Mouse (Mus musculus): ENCODE data around the gene Arpc1b.
A peak's percentile ranks its signal among the peaks of the same experiment; 100 is the strongest.
"Not testable (repeated sequence)": the region's sequence is repeated elsewhere in the genome, so short reads cannot be mapped to it uniquely, and the experiment has no call there.

Gene Arpc1b

DNA sequence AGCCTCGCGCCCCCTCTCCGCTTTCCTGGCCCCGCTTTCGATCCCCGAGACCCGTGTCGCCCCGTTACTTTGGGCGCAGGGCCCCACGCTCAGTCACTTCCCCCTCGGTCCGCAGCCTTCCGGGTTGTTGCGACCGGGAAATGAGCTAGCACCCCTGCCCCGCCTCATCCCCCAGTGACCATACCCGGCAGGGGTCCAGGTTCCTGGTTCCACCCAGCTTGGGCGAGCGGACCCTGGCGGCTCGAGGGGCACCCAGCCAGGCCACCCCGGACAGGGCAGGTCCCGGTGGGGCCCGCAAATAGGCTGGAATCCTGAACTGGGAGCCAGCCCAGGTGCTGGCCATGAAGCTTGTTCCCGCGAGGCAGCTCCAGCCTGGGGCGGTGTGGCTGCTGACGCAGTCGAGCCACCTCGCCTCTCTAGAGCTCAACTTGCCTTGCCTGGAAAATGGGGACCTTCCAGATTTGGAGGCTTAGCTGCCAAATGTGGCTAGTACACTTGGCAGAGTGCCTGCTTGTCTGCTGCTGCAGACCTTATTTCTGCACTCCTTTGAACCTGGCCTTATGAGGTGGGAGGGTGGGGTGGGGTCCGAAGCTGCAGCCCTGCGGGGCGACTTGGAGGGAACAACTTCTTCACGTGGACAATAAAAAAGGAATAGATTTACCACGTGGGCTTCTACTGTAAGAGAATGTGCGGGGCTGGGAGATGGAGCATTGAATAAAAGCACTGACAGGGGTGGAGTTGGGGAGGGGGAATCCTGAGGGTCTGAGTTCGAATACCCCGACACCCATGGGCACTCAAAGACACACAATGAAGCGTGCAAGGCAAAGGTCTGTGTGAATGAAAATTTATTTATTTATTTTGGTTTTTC is 825 bp downstream of the Arpc1b start:
- peak; percentile 99 for DNase-seq

DNA sequence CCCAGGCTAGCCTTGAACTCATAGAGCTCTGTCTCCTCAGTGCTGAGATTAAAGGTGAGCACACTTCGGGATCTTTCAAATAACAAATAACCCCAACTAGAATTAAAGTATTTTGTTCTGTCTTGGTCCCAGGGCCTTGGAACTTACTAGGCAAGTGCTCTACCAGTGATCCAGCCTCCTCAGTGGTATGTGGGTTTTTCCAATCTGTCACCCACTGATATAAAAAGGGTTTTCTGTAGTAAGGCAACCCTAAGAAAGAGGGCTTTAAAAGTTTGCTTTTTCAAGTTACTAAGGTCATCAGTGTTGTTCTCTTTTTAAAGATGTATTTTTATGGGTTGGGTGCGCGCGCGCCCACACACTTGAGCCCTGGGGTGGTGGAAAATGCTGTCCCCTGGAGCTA is 1.7 kb downstream of the Arpc1b start:
- DNase-seq = no peak

DNA sequence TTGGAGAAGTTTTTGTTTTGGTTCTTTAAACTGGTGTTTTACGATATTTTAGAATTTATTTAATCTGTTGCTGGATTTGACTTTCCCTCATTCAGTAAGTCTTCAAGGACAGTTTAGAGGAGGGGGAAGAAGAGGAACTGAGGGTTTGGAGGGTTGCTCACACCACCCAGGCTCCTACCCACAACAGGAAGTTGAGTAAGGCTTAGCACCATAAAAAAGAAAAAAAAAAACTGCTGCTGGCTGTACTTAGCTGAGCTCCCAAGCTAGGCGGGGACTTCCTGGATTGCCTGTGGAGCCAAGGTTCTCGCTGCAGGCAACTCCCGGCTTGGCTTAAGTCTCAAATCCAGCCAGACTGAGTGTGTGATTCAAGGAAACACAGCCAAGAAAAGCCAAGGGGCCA is 2.3 kb downstream of the Arpc1b start:
- peak; percentile 99 for DNase-seq

DNA sequence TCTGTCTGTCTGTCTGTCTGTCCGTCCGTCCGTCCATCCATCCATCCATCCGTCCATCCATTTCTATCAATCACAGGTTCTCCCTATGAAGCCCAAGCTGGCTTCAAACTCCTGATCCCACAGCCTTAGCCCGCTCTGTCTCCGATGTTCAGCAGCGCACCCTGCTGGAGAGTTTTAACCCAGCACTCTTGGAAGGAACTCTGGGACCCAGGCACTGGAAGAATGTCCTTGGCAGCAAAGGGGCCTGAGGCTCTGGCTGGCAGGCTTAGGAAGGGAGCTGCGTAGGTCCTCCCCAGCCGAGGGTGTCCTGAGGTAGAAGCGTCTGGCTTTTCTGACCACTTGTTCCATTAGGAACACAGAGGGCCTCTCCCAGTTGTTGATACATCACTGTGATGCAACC is 2.9 kb downstream of the Arpc1b start:
- DNase-seq = peak; percentile 98

DNA sequence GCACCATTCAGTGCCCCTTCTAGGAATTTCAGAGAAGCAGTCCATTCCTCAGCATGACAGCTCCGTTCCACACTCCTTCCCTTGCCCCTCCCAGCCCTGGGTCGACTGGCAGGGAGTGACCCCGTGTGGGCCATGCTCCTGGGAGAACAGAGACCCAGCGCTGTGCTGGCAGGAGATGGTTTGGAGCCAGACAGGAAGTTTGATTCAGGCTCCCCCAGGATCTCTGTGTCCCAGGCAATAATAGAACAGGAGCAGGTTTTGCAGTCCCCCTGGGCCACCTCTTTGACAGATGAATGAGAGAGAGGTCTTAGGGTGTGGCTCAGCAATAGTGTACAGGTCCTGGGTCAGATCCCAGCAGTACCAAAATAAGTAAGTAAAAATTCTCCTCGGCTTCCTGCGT is 4.0 kb downstream of the Arpc1b start:
- peak; percentile 94 for DNase-seq

DNA sequence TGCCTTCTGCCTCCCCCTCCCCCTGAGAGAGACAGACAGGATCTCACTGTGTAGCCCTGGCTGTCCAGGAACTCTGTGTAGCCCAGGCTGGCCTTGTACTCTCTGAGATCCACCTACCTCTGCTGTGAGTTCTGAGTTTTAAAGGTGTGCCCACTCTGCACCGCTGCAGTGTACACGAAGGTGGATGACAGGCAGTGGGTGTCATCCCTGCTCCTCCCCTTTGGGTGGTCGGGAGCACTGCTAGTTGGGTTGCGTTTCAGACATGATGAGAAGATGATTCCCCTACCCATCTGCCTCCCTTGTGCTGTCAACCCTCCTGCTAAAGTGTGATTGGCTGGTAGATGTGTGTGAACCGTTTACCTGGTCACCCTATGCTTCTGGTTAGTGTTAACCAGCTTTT is 4.4 kb downstream of the Arpc1b start:
- DNase-seq = peak; percentile 91

DNA sequence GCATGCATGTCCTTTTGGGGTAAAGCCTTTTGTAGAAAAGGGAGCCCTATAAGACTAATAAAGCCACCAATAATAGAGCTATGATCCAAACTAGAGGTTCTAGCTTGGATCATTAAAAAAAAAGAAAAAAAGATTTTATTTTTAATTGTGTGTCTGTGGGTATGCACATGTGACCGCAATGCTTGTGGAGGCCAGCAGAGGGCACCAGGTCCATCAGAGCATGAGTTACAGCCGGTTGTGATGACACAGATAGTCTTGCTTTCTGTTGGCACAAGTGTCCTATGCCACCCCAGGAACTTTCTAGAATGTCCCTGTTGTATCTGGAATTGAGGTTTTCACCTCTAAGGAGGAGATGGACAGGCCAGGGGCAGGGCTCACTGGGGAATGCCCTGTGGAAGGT is 5.4 kb downstream of the Arpc1b start:
- no peak for DNase-seq

DNA sequence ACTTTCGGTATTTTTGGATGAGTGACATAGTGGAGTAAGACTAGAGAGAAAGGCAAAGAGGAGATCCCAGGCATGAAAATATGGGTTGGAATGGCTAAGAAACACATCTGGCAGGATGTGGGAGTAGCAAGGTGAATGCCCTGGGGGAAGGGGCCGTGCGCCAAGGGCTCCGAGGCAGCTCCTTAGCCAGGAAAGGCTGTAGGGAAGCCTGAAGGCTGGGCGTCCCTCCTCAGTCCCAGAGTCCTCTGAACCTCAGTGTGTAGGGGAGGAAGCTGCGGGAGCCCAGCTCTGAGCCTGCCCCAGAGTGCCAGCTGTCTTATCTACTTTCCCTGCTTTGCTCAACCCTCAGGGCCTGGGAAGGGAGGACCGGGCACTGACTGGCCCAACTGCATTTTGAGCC is 6.9 kb downstream of the Arpc1b start:
- DNase-seq = peak; percentile 93

DNA sequence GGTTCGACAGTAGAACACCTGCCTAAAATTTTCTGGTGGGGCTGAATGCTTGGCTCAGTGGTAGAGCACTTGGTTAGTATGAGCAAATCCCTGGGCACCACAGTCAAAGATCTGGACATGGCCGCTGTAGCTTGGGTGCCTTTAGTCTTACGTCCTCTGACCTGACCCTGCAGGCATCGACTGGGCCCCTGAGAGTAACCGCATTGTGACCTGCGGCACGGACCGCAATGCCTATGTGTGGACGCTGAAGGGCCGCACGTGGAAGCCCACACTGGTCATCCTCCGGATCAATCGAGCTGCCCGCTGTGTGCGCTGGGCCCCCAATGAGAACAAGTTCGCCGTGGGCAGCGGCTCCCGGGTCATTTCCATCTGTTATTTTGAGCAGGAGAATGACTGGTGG is 9.4 kb downstream of the Arpc1b start:
- DNase-seq = peak; percentile 86

DNA sequence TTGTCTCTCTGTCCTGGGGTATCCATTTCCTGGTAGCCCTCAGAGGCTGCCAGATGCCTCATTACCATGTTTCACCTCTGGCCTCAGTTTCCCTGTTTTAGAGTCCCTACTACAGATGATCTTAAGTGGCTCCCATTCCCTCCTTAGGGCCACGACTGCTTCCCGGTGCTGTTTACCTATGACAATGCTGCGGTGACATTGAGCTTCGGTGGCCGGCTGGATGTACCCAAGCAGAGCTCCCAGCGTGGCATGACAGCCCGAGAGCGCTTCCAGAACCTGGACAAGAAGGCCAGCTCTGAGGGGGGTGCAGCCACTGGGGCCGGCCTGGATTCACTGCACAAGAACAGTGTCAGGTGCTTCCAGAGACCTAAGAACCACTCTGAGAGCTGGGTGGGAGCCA is 12.6 kb downstream of the Arpc1b start:
- DNase-seq = peak; percentile 90

DNA sequence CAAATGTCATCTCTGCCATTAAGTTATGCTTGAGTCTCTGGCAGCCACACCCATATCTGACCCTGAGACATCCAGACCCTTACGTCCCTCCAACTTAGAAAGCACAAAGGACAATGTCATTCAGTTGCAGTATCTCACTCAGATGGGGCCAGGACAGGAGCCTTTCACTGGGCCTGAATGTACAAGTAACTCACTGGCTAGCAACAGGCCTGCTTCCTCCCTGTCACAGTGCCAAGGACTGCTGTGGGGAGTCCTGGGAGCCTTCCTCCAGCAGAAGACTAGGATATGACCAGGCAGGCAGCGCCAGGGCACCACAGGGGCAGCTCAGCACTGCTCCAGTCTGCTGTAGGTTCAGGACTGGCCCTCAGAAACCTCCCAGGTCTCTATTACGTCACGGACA is 15.1 kb downstream of the Arpc1b start:
- no peak for DNase-seq

DNA sequence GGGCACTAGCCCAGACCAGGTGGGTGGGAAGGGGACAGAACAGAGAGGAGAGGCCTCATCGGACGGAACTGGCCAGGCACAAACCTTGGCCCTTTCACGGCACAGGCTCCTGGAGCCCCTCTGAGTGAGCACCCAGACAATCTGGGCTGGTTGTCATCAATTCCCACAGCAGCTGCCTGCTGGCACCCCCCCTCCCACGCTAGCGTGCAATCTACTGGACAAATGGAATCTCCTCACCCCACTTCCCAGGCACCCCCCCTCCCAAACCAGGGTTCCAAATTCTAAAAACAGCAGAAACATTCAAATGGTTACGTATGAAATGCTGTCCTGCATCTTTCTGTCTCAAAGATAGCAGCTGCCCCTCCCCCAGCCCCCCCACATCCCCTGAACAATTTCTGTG is 15.8 kb downstream of the Arpc1b start:
- DNase-seq = not testable (repeated sequence)

DNA sequence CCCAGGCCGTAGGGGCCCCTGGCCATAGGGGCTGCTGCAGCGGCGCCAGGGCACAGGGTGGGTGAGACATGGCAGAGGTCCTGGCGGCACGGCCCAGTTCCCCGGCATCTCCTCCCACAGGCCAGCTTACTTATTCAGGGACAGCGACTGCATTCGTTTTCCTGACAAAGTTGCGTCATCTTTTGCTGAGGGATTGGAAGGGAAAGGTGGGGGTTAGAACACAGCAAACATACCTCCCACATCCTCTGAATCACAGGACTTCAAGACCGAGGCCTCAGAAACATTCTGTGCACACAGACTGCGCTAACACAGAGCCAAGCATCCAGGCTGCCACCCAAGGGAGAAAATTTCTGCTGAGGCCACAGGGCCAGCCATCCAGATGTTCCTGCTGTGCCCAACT is 16.2 kb downstream of the Arpc1b start:
- DNase-seq = peak; percentile 95

DNA sequence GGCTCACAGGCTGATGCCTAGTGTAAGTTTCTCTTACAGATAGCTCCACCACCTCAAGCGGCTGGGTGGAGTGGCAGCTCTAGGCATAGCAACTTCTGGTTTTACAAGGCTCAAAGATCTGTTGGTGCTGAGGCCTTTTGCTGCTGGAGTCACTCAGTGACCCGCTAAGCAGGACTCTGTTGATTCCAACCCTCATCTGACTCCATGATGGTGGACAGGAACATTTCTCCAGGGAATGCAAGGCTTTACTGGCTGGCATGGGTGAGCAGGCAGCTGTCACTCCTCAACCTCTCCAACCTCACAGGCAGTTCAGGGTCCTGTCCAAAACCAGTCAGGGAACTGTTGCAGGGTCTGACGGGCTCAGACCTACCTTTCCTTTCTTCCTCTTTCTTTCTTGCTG is 17.0 kb downstream of the Arpc1b start:
- DNase-seq = no peak

DNA sequence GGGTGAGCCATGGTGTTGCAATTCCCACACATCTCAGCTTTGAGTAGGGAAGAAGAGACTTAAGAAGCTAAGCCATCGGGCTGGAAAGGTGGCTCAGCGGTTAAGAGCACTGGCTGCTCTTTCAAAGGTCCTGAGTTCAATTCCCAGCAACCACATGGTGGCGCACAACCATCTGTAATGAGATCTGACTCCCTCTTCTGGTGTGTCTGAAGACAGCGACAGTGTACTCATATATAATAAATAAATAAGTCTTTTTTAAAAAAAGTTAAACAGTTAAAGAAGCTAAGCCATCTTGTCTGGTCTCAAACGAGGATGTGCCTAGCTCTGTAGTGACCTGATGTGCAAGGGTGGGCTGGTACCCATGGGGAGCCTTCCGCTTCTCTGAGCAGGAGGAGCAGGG is 19.3 kb downstream of the Arpc1b start:
- DNase-seq = not testable (repeated sequence)

DNA sequence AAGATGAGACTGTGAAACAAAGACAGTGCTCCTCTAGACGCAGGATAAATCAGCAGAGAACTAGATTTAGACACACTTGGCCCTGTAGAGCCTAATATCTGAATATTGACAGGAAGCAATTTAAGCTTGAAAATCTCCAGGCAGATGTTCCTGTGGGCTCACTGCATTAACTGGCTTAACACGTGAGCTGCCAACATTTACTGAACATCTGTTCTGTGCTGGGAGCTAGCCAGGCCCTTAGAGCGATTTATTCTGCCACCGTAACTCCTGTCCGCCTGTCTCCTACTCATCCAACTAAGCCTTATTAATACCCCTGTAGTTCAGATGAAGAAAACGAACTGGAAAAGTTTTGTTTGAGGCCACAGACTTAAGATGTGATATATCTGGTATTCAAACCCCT is 24.8 kb downstream of the Arpc1b start:
- DNase-seq = no peak

DNA sequence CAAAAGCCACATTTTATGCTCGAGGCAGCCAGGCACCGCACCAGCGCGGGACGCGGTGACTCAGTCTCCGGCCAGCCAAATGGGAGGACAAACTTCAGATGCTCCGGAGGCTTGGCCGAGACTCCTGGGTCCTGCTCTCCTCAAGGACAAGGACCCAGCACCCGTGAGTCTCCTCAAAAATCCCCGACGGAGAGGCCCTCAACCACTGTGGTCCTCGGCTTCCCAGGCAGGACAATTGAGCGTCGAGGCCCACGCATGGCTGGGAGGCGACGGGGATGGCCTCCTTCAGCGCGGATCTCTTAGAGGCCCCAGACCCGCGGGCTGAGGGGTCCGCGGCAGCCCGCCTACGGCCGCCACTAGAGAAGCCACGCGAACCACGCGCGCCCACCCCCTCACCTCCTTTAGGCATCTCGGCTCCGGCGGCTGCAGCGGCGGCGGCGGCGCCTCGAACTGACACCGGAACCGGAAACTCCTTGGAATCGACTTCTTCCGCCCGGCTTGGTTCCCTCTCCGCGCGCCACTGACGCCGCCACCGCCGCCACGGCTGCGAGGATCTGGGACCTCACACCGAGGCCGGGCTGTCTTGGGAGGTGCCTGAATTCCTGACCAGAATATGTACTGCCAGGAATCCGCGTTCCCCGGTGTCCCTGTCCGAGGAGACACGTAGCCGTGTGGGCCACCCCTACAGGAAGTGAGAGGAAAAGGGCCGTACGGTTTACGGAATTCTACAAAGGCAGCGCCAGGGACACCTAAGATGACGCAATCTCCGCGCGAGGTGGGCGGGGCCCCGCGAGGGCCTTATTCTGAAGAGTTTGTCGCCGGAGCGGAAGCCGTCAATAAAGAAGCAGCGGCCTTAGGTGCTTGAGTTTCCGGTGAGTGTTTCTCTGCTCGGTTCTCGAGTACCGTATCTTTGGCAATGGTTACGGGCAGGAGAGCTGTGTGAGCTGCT is 25.8 kb downstream of the Arpc1b start, which contains the start of the genes Pdap1 and Bud31:
TSS of gene Pdap1 (minus strand) at position 668 of the 949 bp plus-strand sequence.
TSS of gene Bud31 (plus strand) at position 792 of the 949 bp plus-strand sequence.
- DNase-seq = peak; percentile 99

DNA sequence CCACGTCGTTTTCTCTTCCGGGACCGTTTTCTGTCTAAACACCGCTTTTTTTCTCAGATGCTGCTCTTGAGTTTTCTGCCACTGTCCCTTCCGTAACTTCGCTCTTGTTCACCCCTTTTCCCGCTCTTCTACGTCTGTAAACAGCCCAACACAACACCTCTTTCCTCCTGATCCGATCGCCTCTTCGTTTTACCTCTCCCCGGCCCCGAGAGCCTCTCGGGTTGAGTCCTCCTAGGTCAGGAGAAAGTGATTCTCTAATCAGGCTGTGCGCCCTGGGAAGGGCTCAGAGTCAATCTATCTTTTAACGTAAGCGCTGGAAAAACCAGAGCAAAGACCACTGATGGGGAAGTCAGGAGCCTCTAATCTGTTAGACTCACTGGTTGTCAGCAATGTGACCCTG is 26.6 kb downstream of the Arpc1b start:
- peak; percentile 92 for DNase-seq

DNA sequence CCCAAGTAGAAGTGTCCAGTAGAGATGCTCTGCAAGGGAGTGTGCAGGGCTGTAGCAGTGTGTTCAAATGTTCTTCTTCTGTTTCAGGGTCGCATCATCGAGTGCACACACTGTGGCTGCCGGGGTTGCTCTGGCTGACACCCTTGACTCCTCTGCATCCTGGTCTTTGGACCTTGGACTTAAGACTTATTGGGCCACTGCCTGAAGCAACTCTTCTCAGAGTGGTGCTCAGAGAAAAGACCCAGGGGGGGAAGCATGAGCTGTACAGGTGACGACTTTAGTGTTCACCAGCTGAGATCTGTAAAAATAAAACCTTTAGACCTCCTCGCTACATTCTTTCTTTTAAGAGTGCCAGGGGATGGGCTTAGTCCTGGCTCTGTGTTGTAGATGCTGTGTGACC is 33.7 kb downstream of the Arpc1b start:
- DNase-seq = no peak

DNA sequence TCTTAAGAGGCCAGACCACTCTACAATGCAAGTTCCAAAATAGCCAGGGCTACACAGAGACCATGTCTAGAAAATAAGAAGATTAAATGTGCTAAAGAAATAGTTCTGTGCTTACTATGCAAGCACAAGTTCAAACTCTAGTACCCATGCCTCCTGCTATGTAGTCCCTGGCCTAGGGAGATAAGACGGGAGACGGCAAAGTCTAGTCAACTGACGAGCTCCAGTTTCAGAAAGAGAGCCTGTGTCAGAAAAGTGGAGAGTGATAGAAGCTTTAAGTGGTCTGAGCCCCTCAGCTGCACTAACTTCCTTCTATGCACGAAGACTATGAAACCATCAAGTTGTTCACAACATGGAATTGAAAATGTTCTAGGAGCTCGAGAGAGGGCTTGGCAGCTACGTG is 35.3 kb downstream of the Arpc1b start:
- DNase-seq = no peak

DNA sequence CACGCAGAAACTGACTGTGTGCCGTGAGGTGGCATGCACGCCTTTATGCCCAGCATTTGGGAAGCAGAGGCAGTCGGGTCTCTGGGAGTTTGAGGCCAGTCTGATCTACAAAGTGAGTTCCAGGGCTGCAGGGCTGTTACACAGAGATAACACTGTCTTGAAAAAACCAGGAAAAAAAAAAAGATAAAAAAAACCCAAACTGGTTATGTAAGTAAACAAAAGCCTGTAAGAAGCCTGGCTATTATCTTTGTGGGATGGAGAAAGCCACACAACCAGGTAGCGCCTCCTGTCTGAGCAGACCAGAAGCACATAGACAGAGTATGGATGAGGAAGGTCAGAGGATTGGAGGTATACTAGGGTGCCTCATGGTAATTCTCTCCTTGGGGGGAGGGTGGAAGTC is 38.7 kb downstream of the Arpc1b start:
- DNase-seq = no peak

DNA sequence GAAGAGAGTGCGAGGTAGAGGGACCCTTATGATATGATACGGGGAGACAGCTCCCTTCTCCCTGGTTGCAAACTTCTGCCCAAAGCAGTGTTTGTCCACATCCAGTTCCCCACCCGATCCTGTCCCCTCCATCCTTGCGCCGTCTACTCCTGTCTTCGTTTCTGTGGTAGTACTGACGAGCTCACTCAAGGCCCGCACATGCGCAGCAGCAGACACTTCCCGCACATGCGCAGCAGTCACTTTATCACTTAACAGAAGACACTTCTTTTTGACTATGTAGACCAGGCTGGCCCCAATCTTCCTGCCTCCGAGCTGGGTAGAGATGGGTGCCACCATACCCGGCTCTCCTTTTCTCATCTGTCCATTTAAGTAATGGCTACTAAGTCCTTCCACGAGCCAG is 47.3 kb downstream of the Arpc1b start:
- DNase-seq = no peak

DNA sequence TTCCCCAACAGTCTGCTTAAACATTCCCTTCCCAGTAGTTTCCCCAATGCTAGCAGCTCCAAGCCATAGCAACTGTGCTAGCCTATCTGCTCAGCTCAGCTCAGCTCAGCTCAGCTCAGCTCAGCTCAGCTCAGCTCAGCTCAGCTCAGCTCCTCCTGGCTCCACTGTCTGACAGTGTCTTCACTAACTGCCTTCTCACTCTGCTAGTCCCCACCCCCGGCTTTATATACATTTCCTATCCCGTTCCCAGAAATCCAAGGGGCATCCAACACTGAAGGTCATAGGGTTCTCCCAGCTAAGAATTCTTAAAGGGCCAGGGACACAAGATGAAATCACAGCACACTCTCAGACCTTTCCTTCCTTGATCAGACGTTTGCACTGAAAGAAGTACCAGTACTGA is 50.7 kb downstream of the Arpc1b start:
- peak; percentile 85 for DNase-seq

DNA sequence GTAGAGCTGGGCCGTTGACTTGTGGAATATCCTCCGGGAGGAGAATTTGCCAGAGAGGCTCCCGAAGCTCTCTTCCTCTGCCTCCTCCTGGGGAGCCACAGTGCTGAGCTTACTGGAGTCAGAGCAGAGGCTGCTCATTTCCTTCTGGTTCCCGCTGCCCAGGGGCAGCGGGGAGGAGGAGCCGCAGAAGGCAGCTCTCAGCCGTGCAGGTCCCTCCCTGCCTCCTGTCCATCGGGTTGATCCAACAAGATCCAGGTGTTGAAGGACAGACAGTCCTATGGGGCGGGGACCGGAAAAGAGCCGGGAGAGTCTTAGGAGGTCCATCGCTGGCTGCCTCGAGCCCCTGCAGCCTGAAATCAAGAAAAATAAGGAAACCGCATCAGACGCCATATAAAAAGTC is 51.2 kb downstream of the Arpc1b start:
- peak; percentile 92 for DNase-seq
